Mouse (Mus musculus) adrenal gland, adult 18-20 months (tissue): ENCODE measurements around the gene Nelfa. TPM values are rescaled to one million over a fixed set of nuclear protein-coding genes. Genes with fewer than 3 reads are reported as not detected.
"Not testable (repeated sequence)": the region's sequence is repeated elsewhere in the genome, so short reads cannot be mapped to it uniquely, and the experiment has no call there.

ENCODE experiments used
- DNase-seq, 2 experiments: peaks; one replicate each; pipeline ENCODE4 v3.0.0; 2021 to 2022; ENCODE audit warnings: low spot score in 2 of 2
- total RNA-seq, 2 experiments: library from RNA; stranded (reverse); gene quantifications; 1 replicate in 1 of 2; 2 replicates in 1 of 2; pipeline ENCODE4 v1.2.3; 2021

Nelfa gene
- total RNA-seq, 2 experiments from 2014 or later: 17.9 to 19.9 TPM

DNA sequence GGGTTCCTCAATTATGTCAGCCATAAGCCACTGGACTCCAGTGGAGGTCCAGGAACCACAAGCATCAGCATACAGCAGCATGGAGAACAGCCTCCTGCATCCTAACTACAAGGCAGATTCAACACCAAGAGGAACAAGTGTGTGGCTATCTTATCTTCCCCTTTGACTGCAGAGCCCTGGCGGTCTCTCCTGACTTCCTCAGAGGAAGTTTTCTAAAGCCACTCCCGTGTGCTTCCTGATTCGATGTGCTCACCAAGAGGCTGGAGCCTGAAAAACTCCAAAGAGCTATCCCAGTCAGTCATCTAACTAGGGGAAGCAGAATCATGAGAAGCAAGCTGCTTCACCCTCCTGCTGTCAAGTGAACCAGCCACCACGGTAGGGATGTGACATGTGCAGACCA lies 15.3 kb downstream of the Nelfa start:
- no peak for DNase-seq

GRCm38 (mm10) chr5:33920037-33920436 lies 16.2 kb downstream of the Nelfa start:
- no peak for DNase-seq

DNA sequence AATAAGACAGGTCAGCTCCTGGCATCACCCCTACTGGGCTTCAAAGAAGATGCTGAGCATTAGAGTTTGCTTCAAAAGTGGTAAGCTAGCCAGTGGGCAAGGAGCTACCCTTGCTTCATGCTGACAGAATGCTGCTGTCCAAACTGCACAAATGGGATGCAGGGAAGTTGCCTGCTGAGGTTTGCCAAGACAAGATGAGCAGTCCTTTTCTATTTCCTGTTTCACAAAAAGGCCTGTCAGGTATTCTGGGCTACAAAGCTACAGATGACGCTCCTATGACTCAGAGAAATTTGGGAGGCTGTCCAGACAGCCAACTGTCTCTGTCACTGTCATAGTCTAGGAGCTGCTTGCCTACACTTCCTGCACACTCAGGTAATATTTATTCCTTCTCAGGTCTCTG lies 16.7 kb downstream of the Nelfa start:
- no peak for DNase-seq

GRCm38 (mm10) chr5:33916616-33917015 lies 19.6 kb downstream of the Nelfa start:
- not testable (repeated sequence) for DNase-seq

DNA sequence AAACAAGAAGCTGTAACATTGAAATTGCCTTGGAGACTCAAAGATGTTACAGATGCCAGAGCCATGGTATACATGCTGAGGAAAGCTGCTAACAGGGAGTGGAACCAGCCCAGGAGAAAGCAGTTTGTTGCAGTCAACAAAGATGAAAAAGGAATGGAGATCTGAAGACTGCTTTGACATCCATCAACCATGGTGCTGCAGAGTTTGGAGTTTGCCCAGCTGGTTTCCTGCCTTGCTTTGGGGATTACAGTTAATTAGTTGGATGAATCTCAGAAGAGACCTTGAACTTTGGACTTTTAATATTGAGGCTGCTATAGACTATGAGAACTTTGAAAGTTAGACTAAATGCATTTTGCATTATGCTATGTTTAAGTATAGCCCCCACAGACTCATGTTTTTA lies 21.2 kb downstream of the Nelfa start:
- not testable (repeated sequence) for DNase-seq

GRCm38 (mm10) chr5:33903176-33903575 lies 33.0 kb downstream of the Nelfa start:
- no peak for DNase-seq

GRCm38 (mm10) chr5:33902696-33903095 lies 33.5 kb downstream of the Nelfa start:
- no peak for DNase-seq

DNA sequence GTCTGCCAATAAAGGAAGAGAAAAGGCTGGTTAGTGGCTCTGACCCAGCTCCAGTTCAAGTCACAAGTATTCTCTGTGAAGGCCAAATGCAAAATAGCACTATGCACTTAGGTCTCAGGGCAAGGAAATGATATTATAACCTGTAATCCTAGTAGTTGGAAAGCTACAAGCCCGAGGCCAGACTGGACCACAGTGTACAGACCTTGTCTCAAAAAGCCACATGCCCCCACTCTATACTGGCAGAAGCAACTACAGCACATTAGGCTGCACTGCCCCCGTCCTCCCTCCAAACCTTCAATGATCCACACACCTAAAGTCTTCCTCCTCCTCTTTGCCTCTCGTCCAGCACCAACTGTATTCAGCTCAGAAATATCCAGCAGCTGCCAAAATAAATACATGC lies 34.9 kb downstream of the Nelfa start:
- DNase-seq: no peak

DNA sequence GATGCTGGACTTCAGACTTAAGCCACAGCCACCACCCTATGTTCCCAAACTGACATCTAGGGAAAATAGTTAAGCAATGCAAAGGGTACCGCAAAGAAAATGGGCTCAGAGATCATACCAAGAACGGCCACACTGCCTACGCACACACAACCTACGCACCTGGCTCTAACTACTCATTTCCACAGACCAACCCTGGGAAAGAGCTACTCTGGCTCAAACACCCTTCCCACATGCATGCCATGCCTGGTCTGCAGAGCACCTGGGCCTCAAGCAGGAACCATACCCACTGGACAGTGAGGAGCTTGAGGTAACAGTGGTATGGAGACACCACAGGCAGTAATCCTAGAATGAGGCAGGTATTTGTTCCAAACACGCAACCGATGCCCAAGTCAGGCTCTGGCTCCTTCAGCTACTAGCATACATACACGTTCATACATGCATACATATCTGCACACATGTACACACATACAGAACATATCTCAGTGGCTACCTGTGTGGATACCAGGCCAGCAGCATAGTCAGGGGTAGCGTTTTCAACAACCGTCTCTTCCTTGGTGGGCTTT lies 35.4 kb downstream of the Nelfa start:
- no peak for DNase-seq

DNA sequence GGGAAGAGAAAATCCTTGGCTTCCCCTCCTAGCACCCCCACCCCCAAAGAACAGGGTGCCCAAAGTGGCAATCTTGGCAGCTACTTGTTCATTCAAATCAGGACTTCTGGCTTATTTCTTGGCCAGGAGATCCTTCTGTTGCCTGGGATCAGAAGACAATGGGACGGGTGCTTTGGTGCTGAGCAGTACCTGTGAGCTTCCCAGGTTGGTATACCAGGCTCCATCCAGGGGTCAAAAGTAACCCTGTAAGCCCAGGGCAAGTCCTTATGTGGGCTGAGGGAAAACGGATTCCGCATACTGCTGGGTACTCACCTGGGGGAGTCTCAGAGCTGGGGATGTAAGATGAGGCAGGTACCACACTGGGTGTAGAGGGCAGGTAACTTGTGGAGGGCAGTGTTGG lies 36.1 kb downstream of the Nelfa start:
- no peak for DNase-seq

GRCm38 (mm10) chr5:33899245-33899644 lies 37.0 kb downstream of the Nelfa start:
- no peak for DNase-seq

DNA sequence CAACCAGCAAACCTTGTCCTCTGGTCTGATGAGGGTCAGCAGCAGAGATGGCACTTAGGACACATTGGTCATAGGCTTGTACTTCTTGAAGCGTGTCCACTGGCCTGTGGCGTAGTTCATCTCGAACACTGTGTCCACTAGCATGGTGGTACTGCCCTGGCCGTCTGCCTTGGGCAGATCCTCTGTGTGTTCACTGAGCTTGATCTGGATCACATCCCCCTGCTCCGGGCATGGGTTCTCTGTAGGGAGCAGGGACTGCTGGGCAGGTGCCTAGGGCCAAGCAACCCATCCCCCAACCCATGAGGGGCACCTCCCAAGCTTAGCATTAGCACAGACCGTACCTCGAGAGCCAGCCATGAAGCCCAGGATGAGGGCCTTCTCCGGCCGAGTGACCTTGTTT lies 37.5 kb downstream of the Nelfa start:
- DNase-seq: no peak

DNA sequence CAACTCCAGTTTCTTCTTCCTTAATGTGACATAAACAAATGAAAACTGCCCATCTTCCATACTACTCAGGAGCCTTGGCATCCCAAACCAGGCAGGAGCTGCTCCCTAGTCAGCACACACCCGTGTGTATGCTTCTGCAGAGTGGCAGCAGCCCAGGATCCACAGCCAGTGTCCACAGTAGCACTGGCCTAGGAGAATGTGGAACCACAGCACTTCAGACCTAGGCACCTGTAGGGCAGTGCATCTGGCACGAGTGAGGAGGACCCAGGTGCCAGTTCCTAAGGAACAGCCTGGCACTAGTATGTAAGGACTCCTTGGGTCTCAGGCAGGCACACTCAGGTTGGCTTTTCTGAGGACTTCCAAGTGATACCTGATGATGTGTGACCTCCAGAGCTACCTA lies 39.1 kb downstream of the Nelfa start:
- no peak for DNase-seq

DNA sequence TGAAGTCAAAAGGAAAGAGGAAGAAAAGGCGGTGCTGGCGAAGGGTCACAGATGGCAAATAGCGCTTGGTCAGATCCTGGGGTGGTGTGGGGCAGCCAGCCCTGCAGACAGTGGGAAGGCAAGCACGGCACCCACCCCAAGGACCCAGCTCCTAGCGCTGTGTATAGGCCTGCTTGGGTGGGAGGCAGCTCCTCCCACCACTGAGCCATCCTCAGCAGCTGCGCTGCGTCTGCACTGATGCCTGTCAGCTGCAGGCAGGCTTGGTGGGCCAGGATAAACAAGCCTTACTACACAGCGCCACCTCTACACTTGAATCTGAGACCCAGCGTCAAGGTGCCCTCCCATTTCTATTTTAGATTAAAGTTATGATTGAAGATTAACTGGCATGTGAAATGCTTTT lies 41.1 kb downstream of the Nelfa start:
- no peak for DNase-seq

GRCm38 (mm10) chr5:33893406-33893805 lies 42.8 kb downstream of the Nelfa start:
- DNase-seq: no peak

GRCm38 (mm10) chr5:33881118-33881517 lies 55.1 kb downstream of the Nelfa start:
- DNase-seq: no peak

GRCm38 (mm10) chr5:33875472-33875871 lies 60.7 kb downstream of the Nelfa start:
- DNase-seq: no peak

GRCm38 (mm10) chr5:33857693-33858092 lies 78.5 kb downstream of the Nelfa start:
- DNase-seq: no peak

GRCm38 (mm10) chr5:33854019-33854418 lies 82.2 kb downstream of the Nelfa start:
- no peak for DNase-seq

GRCm38 (mm10) chr5:33853086-33853485 lies 83.1 kb downstream of the Nelfa start:
- DNase-seq: no peak

GRCm38 (mm10) chr5:33851466-33851865 lies 84.7 kb downstream of the Nelfa start:
- no peak for DNase-seq
